Mouse (Mus musculus) B cell, adult 62 days (primary cell): ENCODE measurements around the gene Mat2a. TPM values are rescaled to one million over a fixed set of nuclear protein-coding genes. Genes with fewer than 3 reads are reported as not detected.

ENCODE experiments used
- total RNA-seq: library from RNA; stranded (reverse); gene quantifications from 4 replicates; pipeline ENCODE4 v1.2.4, GENCODE M21; 2023

Gene Mat2a
- 252 to 291 TPM (median 267 TPM) in 4 replicates for total RNA-seq

GRCm38 (mm10) chr6:72439355-72440185, at the start of gene Mat2a:
Mat2a (minus strand) TSS chr6:72439558.

DNA sequence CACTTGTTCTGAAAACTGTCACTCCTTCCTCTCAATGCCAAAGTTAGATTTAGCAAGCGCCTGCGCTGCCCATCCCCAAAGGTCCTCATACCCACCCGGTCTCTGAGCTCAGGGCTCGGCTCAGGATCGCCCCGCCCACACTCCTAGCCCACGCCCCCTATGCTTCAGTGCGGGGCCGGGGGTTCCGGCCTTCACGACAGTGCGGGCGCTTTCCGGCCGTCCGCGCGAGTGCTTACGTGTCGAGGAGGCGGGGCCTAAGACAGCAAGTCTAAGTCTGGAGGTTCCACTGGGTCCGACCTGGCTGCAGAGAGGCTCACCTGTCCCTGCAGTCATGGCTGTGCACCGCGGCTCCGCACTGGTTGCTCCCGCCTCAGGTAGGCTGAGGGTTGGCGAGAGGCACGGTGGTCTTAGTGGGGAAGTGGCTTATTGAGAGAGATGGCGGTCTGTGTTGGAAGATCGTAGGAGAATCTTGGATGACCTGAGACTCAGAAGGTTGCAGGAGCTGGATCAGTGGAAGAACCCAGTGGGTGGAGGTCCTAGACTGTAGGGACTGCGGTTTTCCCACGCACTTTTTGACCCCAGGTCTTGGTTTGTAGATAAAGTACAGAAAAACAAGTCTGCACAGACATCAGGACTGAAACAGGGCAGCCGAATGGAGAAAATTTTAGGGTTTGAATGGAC, 25.1 kb downstream of the Mat2a start, which contains the start of gene Ggcx:
Ggcx (plus strand) TSS at position 233 of the 681 bp plus-strand sequence.

DNA sequence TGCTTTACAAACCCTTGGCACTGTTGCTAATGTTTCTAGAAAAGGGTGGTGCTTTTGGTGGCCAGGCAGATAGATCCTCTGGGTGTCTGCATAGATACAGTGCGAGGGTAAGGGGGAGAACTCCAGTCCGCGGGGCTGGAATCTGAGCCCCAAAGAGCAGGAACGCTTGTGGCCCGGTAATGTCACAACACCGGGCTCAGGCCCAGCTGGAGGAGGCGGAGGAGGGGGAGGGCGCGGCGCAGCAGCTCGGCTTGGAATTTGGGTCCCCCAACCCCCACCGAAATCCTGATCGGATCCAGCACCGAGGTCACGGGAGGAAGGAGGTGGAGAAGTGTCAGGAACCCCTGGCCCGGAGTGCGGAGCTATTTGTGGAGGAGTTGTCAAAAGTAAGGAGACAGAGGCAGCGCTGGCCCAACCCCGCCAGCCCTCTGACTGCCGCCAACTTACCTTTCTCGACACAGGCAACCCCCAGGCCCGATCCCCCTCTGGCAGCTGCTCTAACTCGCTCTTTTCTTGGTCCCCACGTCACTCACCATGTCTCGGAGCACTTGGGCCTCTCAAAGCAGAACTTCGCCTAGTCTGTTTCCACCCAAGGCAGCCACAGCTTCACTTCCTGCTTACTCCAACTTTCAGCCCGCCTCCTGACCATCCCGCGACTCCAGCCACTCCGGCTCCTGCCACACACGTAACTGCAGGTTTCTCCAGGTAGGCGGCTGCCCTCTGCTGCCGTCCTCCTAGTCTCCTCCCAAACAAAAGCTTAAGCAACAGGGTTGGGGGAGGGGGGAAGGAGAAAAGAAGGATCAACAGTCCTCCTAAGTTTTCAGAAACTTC, 49.2 kb downstream of the Mat2a start, which contains the start of gene Vamp8:
Vamp8 (minus strand) TSS at position 763 of the 831 bp plus-strand sequence.

Other genes with a start within 250 kb of the Mat2a start
- gene Atoh8, start 204.0 kb downstream of the Mat2a start, total RNA-seq: not detected in 4 replicates
- gene Sftpb, start 134.9 kb downstream of the Mat2a start, total RNA-seq: not detected in 4 replicates
- gene Usp39, start 94.4 kb downstream of the Mat2a start, total RNA-seq: 41.8 to 54.8 TPM (median 43.5 TPM) in 4 replicates
- gene 0610030E20Rik, start 92.2 kb downstream of the Mat2a start, total RNA-seq: 39.6 to 46.0 TPM (median 41.1 TPM) in 4 replicates
- 3.6 to 4.5 TPM (median 4.0 TPM) in 4 replicates for gene Tmem150a, start 84.1 kb downstream of the Mat2a start, total RNA-seq
- gene Rnf181, start 72.6 kb downstream of the Mat2a start, total RNA-seq: 64.7 to 72.5 TPM (median 69.9 TPM) in 4 replicates
- 6.5 to 15.2 TPM (median 9.6 TPM) in 4 replicates for gene Vamp5, start 59.1 kb downstream of the Mat2a start, total RNA-seq
- gene Vamp8, start 48.9 kb downstream of the Mat2a start, total RNA-seq: 89.8 to 98.2 TPM (median 94.9 TPM) in 4 replicates
- 10.3 to 13.6 TPM (median 11.1 TPM) in 4 replicates for gene Ggcx, start 25.2 kb downstream of the Mat2a start, total RNA-seq
- 0.46 to 0.60 TPM (median 0.55 TPM) in 3 of 4 replicates, not detected in the other for gene Sh2d6, start 82.1 kb upstream of the Mat2a start, total RNA-seq
- gene Capg, start 104.8 kb upstream of the Mat2a start, total RNA-seq: 327 to 361 TPM (median 338 TPM) in 4 replicates
- 14.9 to 18.1 TPM (median 15.8 TPM) in 4 replicates for gene Elmod3, start 158.9 kb upstream of the Mat2a start, total RNA-seq
- gene Retsat, start 158.9 kb upstream of the Mat2a start, total RNA-seq: 5.5 to 8.8 TPM (median 7.4 TPM) in 4 replicates
- 194 to 209 TPM (median 196 TPM) in 4 replicates for gene Tgoln1, start 177.4 kb upstream of the Mat2a start, total RNA-seq